Mouse (Mus musculus) E14TG2a.4 (cell line): Measurements from ENCODE around the gene Gxylt2.

ENCODE experiments used
- CTCF ChIP-seq: conservative IDR thresholded peaks from 2 replicates; pipeline ENCODE4 v1.5.1; 2014; ENCODE audit warnings: low read length
- NANOG ChIP-seq: IDR thresholded peaks from 2 replicates; pipeline ENCODE4 v1.6.1; 2014; ENCODE audit warnings: borderline replicate concordance, low read length, mixed read lengths
- POU5F1 ChIP-seq: IDR thresholded peaks from 2 replicates; pipeline ENCODE4 v1.6.1; 2014; ENCODE audit warnings: low read length, borderline replicate concordance

- no peak for TF ChIP-seq CTCF
- no peak for TF ChIP-seq NANOG
- TF ChIP-seq POU5F1, result no peak
Observed at GRCm38 (mm10) chr6:100810117-100810516, 105.6 kb downstream of the Gxylt2 start.
